Mouse (Mus musculus): Measurements from ENCODE around the gene Nosip. TPM values are rescaled to one million over a fixed set of nuclear protein-coding genes. Genes with fewer than 3 reads are reported as not detected.
A peak's percentile ranks its signal among the peaks of the same experiment; 100 is the strongest.

Gene Nosip
- polyA plus RNA-seq, 1 experiment, result 68.2 TPM

DNA sequence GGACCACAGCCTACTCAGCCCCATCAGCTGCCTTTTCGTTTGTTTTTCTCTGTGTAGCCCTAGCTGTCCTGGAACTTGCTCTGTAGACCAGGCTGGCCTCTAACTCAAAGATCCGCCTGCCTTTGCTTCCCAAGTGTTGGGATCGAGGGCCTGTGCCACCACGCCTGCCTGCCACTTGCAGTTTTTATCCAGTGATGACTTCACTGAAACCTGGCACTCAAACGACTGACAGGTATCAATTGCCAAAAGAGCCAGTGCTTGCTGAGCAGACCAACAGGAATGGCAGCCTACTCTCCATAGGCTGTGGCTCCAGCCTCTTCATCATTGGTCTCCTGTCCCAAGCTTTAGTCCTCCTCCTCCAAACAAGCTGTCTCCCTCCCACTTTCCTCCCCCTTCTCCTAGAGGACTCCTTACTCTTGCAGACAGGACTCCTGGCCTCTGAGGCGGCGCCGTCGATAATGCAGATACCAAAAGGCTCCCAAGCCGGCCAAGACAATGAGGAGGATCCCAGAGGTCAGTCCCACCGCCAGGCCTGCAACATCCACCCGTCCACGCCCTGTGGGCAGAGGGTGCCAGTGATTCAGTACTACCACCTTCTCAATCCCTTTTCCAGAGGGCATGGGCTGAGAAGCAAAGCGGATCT, 5.8 kb upstream of the Nosip start:
- TF ChIP-seq CTCF (IDR thresholded peaks at IDR 0.05; ENCODE audit: low read depth, low read length) (no peak), POLR2A (IDR thresholded peaks at IDR 0.05; ENCODE audit: borderline replicate concordance, low read depth, low read length) (no peak)
- H3K4me3 ChIP-seq (ENCODE audit: insufficient read depth, low read length), result no peak overlapping the region
- no peak overlapping the region for H3K27ac ChIP-seq (ENCODE audit: insufficient read depth, low read depth, low read length)
- H3K4me1 ChIP-seq (ENCODE audit: control insufficient read depth, insufficient read depth, low read length), result peaks cover 5% of the 10 kb centered on the region

DNA sequence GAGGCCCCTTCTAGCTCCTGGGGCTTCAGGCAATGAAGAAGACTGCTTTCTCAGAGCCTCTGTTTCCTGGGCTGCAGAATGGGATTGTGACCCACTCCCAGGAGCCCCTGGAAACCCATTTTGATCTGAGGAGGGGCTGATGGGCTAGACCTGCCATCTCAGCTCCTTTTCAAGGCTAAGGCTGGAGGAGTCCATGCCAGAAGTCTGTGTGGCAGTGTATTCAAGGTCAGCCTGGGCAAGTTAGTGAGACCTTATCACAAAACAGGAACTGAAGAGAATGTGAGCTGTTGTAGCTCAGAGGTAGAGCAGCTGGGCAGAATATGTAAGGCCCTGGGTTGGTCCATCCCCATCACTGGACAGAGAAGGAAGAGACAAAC, 5.3 kb upstream of the Nosip start:
- Histone ChIP-seq H3K27ac (ENCODE audit: insufficient read depth, low read depth, low read length) (no peak overlapping the region), H3K4me3 (ENCODE audit: insufficient read depth, low read length) (no peak overlapping the region), H3K4me1 (ENCODE audit: control insufficient read depth, insufficient read depth, low read length) (peaks cover 7% of the 10 kb centered on the region)
- no peak for TF ChIP-seq POLR2A (IDR thresholded peaks at IDR 0.05; ENCODE audit: borderline replicate concordance, low read depth, low read length)
- no peak for TF ChIP-seq CTCF (IDR thresholded peaks at IDR 0.05; ENCODE audit: low read depth, low read length)

DNA sequence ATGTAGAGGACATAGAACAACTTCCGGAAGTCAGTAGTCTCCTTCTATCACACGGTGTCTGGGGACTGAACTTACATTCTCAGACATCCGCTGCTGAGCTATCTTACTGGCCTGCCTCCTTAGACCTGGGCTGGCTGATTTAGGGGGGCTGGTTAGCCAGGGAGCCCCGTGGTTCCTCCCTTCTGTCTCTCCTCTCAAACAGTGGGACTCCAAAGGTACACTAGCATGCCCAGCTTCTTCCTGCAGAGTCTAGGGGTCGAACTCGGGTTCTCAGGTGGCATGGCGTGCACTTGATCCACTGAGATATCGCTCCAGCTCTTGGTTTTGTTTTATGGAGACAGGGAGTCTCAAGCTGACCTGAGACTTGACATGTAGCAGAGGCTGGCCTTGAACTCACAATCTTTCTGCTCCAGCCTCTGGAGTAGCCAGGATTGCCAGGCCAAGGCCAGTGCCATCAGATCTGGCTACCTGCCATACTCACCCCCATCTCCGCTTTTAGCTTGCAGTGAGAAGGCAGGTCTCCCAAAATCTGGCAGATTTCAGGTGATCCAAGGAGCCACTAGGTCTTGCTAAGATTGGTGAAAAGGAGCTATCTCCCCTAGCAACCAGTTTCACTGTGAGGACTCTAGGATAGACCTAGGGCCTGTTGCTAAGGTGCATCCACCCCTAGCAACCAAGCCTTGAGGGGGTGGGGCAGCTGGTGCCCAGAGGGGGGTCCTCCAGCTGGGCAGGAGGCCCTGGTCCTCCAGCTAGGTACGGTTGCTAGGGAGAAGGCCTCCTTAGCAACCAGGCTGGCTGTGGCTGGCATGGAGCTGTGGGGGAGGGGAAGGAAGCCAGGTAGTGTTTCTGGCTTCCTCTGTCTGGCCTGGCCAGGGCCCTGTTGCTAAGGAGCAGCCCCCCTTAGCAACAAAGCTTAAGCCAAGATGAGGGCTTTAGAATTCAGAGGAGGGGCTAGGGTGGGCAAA, 3.3 kb upstream of the Nosip start:
- TF ChIP-seq CTCF (IDR thresholded peaks at IDR 0.05; ENCODE audit: low read depth, low read length) (no peak), POLR2A (IDR thresholded peaks at IDR 0.05; ENCODE audit: borderline replicate concordance, low read depth, low read length) (no peak)
- Histone ChIP-seq H3K4me1 (ENCODE audit: control insufficient read depth, insufficient read depth, low read length) (peaks cover 8% of the 10 kb centered on the region), H3K27ac (ENCODE audit: insufficient read depth, low read depth, low read length) (no peak overlapping the region), H3K4me3 (ENCODE audit: insufficient read depth, low read length) (no peak overlapping the region)

DNA sequence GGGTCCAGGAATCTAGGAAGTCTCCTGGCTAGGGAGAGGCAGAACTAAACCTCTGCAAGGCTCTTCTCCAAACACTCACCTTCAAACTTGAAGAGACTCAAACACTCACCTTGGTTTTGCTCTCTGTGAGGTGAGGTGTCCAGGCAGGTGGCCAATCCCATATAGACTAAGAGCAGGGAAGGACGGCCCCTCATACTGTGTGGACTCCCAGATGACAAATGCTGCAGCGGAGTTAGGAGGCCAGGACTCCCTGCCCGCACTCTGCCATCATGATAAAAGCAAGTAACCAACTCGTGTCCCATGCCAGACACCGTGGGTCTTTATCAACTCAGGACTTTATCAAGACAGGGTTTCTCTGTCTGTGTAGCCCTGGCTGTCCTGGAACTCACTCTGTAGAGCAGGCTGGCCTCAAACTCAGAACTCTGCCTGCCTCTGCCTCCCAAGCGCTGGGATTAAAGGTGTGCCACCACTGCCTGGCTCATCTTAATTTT, 1.6 kb upstream of the Nosip start:
- Histone ChIP-seq H3K4me3 (ENCODE audit: insufficient read depth, low read length) (no peak overlapping the region), H3K4me1 (ENCODE audit: control insufficient read depth, insufficient read depth, low read length) (peaks cover 17% of the 10 kb centered on the region), H3K27ac (ENCODE audit: insufficient read depth, low read depth, low read length) (no peak overlapping the region)
- TF ChIP-seq POLR2A (IDR thresholded peaks at IDR 0.05; ENCODE audit: borderline replicate concordance, low read depth, low read length) (no peak), CTCF (IDR thresholded peaks at IDR 0.05; ENCODE audit: low read depth, low read length) (no peak)

DNA sequence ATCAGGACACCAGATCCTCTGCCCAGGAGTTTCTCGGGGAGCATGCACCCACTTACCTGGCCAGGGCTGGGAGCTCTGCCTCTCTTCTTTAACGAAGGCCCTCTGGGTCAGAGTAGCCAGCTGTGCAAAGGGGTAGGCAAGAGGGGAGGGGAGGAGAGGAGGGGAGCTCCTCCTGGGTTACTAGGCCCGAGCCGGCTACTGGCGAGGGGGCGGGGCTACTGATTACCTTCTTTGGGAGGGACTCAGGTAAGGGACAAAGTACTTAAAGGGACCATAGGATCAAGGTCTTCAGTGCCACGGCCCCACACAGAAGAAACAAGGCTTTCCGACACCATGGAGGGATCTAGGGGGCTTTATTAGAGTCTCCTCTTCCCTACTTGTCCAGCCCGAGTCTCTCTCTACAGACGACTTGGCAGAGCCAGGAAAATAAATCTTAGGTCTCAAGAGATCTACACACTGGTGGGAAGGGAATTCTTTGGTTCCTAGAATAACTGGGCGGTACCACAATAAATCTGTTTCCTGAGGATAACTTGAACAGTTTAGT, 625 bp upstream of the Nosip start:
- peak overlapping the region; percentile 50 for H3K27ac ChIP-seq (ENCODE audit: insufficient read depth, low read depth, low read length)
- peak overlapping the region; percentile 95 for H3K4me3 ChIP-seq (ENCODE audit: insufficient read depth, low read length)
- peaks cover 17% of the 10 kb centered on the region for H3K4me1 ChIP-seq (ENCODE audit: control insufficient read depth, insufficient read depth, low read length)
- TF ChIP-seq POLR2A (IDR thresholded peaks at IDR 0.05; ENCODE audit: borderline replicate concordance, low read depth, low read length) (no peak), CTCF (IDR thresholded peaks at IDR 0.05; ENCODE audit: low read depth, low read length) (no peak)

DNA sequence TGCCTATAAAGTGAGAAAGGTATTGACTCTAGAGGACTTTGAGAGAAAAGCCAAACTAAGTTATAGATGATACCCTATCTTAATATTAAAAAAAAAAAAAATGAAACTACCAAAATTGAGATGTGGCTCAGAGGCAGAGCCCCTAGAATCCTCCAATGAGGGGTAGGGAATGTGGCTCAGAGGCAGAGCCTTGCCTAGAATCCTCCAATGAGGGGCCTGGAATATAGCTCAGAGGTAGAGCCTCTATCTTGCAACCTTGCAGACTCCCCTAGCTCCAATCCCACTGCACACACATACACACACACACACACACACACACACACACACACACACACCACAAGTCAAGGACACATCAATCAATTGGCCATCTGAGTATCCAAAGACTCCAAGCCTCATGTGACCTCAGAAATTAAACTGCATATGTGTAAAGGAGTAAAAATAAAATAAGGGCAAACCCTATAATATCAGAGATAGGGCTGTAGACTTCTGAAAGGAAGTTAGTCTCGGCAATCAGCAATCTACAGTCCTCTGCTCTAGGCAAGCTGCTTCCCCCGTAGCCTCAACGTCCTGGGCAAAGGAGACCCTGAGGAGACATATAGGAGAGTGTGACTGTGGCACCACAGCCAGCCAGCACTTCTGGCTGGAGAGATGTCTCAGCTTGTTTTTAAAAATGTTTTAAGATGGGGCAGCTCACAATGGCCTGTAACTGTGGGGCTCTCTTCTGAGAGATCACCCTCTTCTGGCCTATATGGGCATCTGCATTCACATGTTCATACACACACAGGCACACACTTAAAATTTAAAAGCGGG, 5.2 kb downstream of the Nosip start:
- no peak overlapping the region for H3K4me3 ChIP-seq (ENCODE audit: insufficient read depth, low read length)
- no peak overlapping the region for H3K27ac ChIP-seq (ENCODE audit: insufficient read depth, low read depth, low read length)
- TF ChIP-seq CTCF (IDR thresholded peaks at IDR 0.05; ENCODE audit: low read depth, low read length) (no peak), POLR2A (IDR thresholded peaks at IDR 0.05; ENCODE audit: borderline replicate concordance, low read depth, low read length) (no peak)
- peaks cover 14% of the 10 kb centered on the region for H3K4me1 ChIP-seq (ENCODE audit: control insufficient read depth, insufficient read depth, low read length)

DNA sequence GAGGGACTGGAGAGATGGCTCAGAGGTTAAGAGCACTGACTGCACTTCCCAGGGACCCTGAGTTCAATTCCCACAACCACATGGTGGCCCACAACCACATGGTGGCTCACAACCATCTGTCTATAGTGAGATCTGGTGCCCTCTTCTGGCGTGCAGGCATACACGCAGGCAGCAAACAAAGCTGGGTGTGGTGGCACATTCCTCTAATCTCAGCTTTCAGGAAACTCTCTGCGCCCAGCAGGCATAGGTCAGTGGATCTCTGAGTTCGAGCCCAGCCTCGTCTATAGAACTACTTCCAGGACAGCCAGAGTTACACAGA, 5.7 kb downstream of the Nosip start:
- TF ChIP-seq POLR2A (IDR thresholded peaks at IDR 0.05; ENCODE audit: borderline replicate concordance, low read depth, low read length) (no peak), CTCF (IDR thresholded peaks at IDR 0.05; ENCODE audit: low read depth, low read length) (peak; percentile 95)
- Histone ChIP-seq H3K4me3 (ENCODE audit: insufficient read depth, low read length) (no peak overlapping the region), H3K27ac (ENCODE audit: insufficient read depth, low read depth, low read length) (no peak overlapping the region), H3K4me1 (ENCODE audit: control insufficient read depth, insufficient read depth, low read length) (peaks cover 16% of the 10 kb centered on the region)

DNA sequence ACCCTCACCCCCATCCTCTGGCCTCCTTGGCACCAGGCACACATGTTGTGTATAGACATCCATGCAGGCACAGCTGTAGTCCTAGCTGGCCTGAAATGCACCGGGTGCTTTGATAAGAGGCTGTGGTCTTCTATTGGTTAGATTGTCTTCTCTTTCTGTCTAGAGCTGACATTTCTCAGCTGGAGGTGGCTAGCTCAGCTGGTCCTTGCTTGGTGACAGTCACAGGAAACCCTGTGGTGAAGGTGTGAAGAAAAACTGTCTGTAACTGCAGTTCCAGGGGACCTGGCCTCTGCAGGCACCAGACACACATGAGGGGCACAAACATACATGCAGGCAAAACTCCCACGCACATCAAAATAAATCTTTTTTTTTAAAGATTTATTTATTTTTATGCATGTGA, 7.4 kb downstream of the Nosip start:
- H3K27ac ChIP-seq (ENCODE audit: insufficient read depth, low read depth, low read length), result no peak overlapping the region
- no peak overlapping the region for H3K4me3 ChIP-seq (ENCODE audit: insufficient read depth, low read length)
- TF ChIP-seq CTCF (IDR thresholded peaks at IDR 0.05; ENCODE audit: low read depth, low read length), result no peak
- TF ChIP-seq POLR2A (IDR thresholded peaks at IDR 0.05; ENCODE audit: borderline replicate concordance, low read depth, low read length), result no peak
- peaks cover 16% of the 10 kb centered on the region for H3K4me1 ChIP-seq (ENCODE audit: control insufficient read depth, insufficient read depth, low read length)

DNA sequence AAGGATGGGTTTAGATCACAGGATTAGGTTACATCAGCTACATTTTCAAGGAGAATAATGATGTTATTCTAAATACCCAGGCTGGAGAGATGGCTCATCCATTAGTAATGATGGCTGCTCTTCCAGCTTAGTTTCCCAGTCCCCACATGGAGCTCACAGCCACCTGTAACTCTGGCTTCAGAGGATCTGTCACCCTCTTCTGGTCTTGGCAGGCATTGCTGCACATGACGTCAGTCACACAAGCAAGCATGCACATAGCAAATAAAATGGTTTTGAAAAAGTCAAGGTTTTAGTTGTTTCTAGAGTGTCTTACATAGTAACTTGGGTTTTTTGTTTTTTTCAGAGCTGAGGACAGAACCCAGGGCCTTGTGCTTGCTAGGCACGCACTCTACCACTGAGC, 10.0 kb downstream of the Nosip start:
- H3K4me1 ChIP-seq (ENCODE audit: control insufficient read depth, insufficient read depth, low read length), result peaks cover 25% of the 10 kb centered on the region
- no peak overlapping the region for H3K27ac ChIP-seq (ENCODE audit: insufficient read depth, low read depth, low read length)
- TF ChIP-seq POLR2A (IDR thresholded peaks at IDR 0.05; ENCODE audit: borderline replicate concordance, low read depth, low read length), result no peak
- TF ChIP-seq CTCF (IDR thresholded peaks at IDR 0.05; ENCODE audit: low read depth, low read length), result no peak
- no peak overlapping the region for H3K4me3 ChIP-seq (ENCODE audit: insufficient read depth, low read length)
